Mouse (Mus musculus): ENCODE results near the gene Kcnh1.

DNA sequence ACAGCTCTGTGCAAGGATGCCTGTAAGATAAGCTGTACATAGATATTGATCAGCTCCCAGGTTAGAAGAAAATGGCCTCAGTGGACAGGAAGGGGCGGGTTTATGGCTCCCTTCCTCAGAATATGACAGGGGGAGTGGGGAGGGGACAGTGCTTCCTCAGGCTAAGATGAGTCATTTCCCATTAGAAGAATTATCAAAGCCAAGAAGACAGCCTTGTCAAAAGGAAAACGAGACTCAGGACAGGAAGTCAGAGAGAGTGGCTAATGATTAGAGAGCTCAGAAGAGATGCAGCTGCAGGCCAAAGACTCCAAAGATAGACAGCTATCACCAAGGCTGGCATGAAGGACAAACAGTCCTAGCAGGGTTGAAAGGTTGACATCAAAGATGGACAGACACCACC is 341.6 kb downstream of the Kcnh1 start:
- TF ChIP-seq POLR2A (IDR thresholded peaks at IDR 0.05; ENCODE audit: low read depth, low read length) (no peak), CTCF (IDR thresholded peaks at IDR 0.05; ENCODE audit: extremely low read depth, insufficient read depth, insufficient read length, insufficient replicate concordance) (no peak)
